In the genomic region with DNA sequence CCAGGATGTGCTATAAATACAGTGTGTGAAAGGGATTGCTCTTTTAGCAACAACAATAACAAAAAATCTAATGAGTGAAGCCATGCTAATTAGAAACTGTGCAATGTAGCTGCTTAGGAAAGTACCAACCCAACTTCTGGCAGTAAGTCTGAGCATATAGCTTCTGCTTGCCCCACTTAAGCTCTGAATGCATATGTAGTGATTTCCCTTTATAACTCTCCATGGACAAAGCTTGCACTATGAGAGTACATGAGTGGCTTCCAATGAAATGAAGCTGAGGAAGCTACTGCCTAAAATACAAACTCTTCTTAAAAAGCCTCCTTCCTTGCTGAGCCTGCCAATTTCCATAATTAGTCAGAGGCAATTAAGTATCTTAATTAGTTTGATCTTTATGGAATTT, we compare ENCODE assay signal across 28 mouse cellular contexts.
DNase-seq lines count a peak whose midpoint lies in the region; ATAC-seq and TF ChIP-seq lines count a peak whose summit lies in the region.
"Had no signal": no experiment of that assay in that cellular context is flagged by ENCODE, and none has a peak within 500 bp of the region (broad histone marks: within the 10 kb centered on the region; RNA-seq: fewer than 3 reads in every experiment).

No protein-coding gene starts in this region.

- no peaks in the 10 kb centered on the region for H3K4me1 ChIP-seq in forebrain, postnatal 0 days (ENCODE audit: insufficient read depth)
- no peaks in the 10 kb centered on the region for H3K4me1 ChIP-seq in forebrain, embryonic 15.5 days
- H3K4me1 ChIP-seq: embryonic facial prominence, embryonic 10.5 days; embryonic facial prominence, embryonic 15.5 days; liver, embryonic 12.5 days had no signal

- peak; percentile 81 for ATAC-seq in forebrain, postnatal 0 days
- ATAC-seq in forebrain, embryonic 15.5 days (replicated peaks) = no peak
- ATAC-seq: intestine, postnatal 0 days; liver, embryonic 12.5 days; liver, postnatal 0 days had no signal

- TF ChIP-seq POLR2A in brain, embryonic 14.5 days (IDR thresholded peaks at IDR 0.05; ENCODE audit: borderline replicate concordance, extremely low read depth, insufficient read depth, insufficient read length, poor library complexity, severe bottlenecking) = no peak

- no peak overlapping the region for H3K4me2 ChIP-seq in forebrain, postnatal 0 days (ENCODE audit: low read depth)
- H3K4me2 ChIP-seq in forebrain, embryonic 15.5 days (replicated peaks) = no peak overlapping the region
- H3K4me2 ChIP-seq: embryonic facial prominence, embryonic 15.5 days; heart, embryonic 12.5 days; hindbrain, embryonic 14.5 days; liver, embryonic 12.5 days; midbrain, embryonic 11.5 days had no signal

- H3K9ac ChIP-seq in forebrain, postnatal 0 days = no peak overlapping the region
- no peak overlapping the region for H3K9ac ChIP-seq in forebrain, embryonic 15.5 days (replicated peaks)
- H3K9ac ChIP-seq: embryonic facial prominence, embryonic 15.5 days; heart, embryonic 12.5 days; hindbrain, embryonic 14.5 days; liver, embryonic 12.5 days; liver, postnatal 0 days had no signal

- no peak overlapping the region for H3K27ac ChIP-seq in forebrain, postnatal 0 days (ENCODE audit: low read depth, low read length)
- no peak overlapping the region for H3K27ac ChIP-seq in forebrain, embryonic 15.5 days (replicated peaks)
- H3K27ac ChIP-seq in left cerebral cortex, adult 2 months = peak overlapping the region; percentile 17; the same call in 1 of the 2 replicates
- H3K27ac ChIP-seq: embryonic facial prominence, embryonic 10.5 days; embryonic facial prominence, embryonic 15.5 days; heart, adult 2 months; hindbrain, embryonic 14.5 days; liver, embryonic 12.5 days; stomach, postnatal 0 days had no signal

- DNase-seq in forebrain, postnatal 0 days = no peak
- no peak for DNase-seq in left cerebral cortex, adult 2 months (ENCODE audit: extremely low spot score in 1 of 2, low spot score in 2 of 2)
- no peak for DNase-seq in left cerebral cortex, postnatal 4 days
- peak; percentile 47 for DNase-seq in brain, embryonic 14.5 days (ENCODE audit: low read depth)
- DNase-seq in spleen, postnatal 10 days (ENCODE audit: low spot score in 2 of 2) = no peak
- DNase-seq in embryo, embryonic 9.5 days (ENCODE audit: extremely low spot score) = no peak
- DNase-seq: adrenal gland, postnatal 25 days; cerebellum, adult 2 months; cerebellum, postnatal 14 days; heart, adult 2 months; heart, postnatal 4 days; kidney, postnatal 14 days; layer of hippocampus, adult 9-11 months; liver, postnatal 0 days; lung, postnatal 36 days; retina, postnatal 1 day; spleen, adult 18-20 months; thymus, adult 2 months; thymus, postnatal 36 days had no signal

- no peaks in the 10 kb centered on the region for H3K9me3 ChIP-seq in forebrain, postnatal 0 days (ENCODE audit: low read length)
- no peaks in the 10 kb centered on the region for H3K9me3 ChIP-seq in forebrain, embryonic 15.5 days
- H3K9me3 ChIP-seq: embryonic facial prominence, embryonic 10.5 days; embryonic facial prominence, embryonic 15.5 days; heart, embryonic 12.5 days; liver, embryonic 12.5 days had no signal

- no peaks in the 10 kb centered on the region for H3K27me3 ChIP-seq in forebrain, postnatal 0 days (ENCODE audit: insufficient read depth, low read length)
- H3K27me3 ChIP-seq in forebrain, embryonic 15.5 days = no peaks in the 10 kb centered on the region
- H3K27me3 ChIP-seq: embryonic facial prominence, embryonic 15.5 days; heart, embryonic 12.5 days; liver, embryonic 12.5 days had no signal

- intact Hi-C loops in left cerebral cortex, adult 2 months (cut with DNase I) = loop anchor here (10.0 kb wide), 1 partner anchor 149 kb away; no protein-coding TSS in a partner anchor
- intact Hi-C loops in left cerebral cortex, postnatal 4 days (cut with DNase I) = no loop called here

- no peaks in the 10 kb centered on the region for H3K36me3 ChIP-seq in forebrain, postnatal 0 days (ENCODE audit: insufficient read depth)
- H3K36me3 ChIP-seq in forebrain, embryonic 15.5 days = no peaks in the 10 kb centered on the region
- H3K36me3 ChIP-seq: embryonic facial prominence, embryonic 10.5 days; embryonic facial prominence, embryonic 15.5 days; heart, embryonic 12.5 days; liver, embryonic 12.5 days had no signal

- no peak for TF ChIP-seq CTCF in forebrain, postnatal 0 days (IDR thresholded peaks at IDR 0.05; ENCODE audit: low read depth)
- no peak for TF ChIP-seq CTCF in left cerebral cortex, adult 2 months (IDR thresholded peaks at IDR 0.05)
- TF ChIP-seq CTCF in brain, embryonic 14.5 days (IDR thresholded peaks at IDR 0.05; ENCODE audit: borderline replicate concordance, extremely low read depth, insufficient read depth, insufficient read length) = no peak

- H3K4me3 ChIP-seq in forebrain, postnatal 0 days (ENCODE audit: low read depth, low read length) = no peak overlapping the region
- no peak overlapping the region for H3K4me3 ChIP-seq in forebrain, embryonic 15.5 days
- no peak overlapping the region for H3K4me3 ChIP-seq in left cerebral cortex, adult 2 months
- H3K4me3 ChIP-seq: embryonic facial prominence, embryonic 10.5 days; embryonic facial prominence, embryonic 15.5 days; heart, adult 2 months; heart, embryonic 12.5 days; liver, embryonic 12.5 days had no signal
